Mouse (Mus musculus) liver, adult 2 months (tissue): ENCODE data around the gene D430041D05Rik. TPM values are rescaled to one million over a fixed set of nuclear protein-coding genes. Genes with fewer than 3 reads are reported as not detected.

ENCODE experiments used
- DNase-seq: peaks from one replicate; pipeline ENCODE4 v3.0.0-alpha.2; 2011; ENCODE audit warnings: low read depth, low spot score; ENCODE audit errors: extremely low read depth
- H3K27ac ChIP-seq: fragments of 200-500 bp; replicated peaks from 2 replicates; pipeline ENCODE4 v1.5.1; 2012; ENCODE audit warnings: low read depth, mild to moderate bottlenecking, control low read depth, inconsistent platforms, low read length; ENCODE audit not compliant: insufficient read depth
- H3K27me3 ChIP-seq: fragments of 200-500 bp; 2 replicates; pipeline ENCODE4 v1.6.1; 2012; ENCODE audit warnings: mild to moderate bottlenecking, moderate library complexity, low read length, inconsistent platforms; ENCODE audit not compliant: control insufficient read depth, insufficient read depth
- H3K36me3 ChIP-seq: fragments of 200-500 bp; 2 replicates; pipeline ENCODE4 v1.6.1; 2012; ENCODE audit warnings: low read length, inconsistent platforms; ENCODE audit not compliant: control insufficient read depth, insufficient read depth
- H3K4me1 ChIP-seq: fragments of 200-500 bp; 2 replicates; pipeline ENCODE4 v1.6.1; 2011; ENCODE audit warnings: low read length; ENCODE audit not compliant: control insufficient read depth, insufficient read depth
- H3K4me3 ChIP-seq: fragments of 200-500 bp; 2 replicates; pipeline ENCODE4 v1.5.1; 2011; ENCODE audit warnings: low read depth, mild to moderate bottlenecking, control low read depth, low read length, moderate library complexity; ENCODE audit not compliant: insufficient read depth
- H3K79me2 ChIP-seq: fragments of 200-500 bp; 2 replicates; pipeline ENCODE4 v1.6.1; 2012; ENCODE audit warnings: inconsistent platforms, mild to moderate bottlenecking, low read length, moderate library complexity; ENCODE audit not compliant: control insufficient read depth, insufficient read depth
- H3K9ac ChIP-seq: fragments of 200-500 bp; 2 replicates; pipeline ENCODE4 v1.6.1; 2012; ENCODE audit warnings: low read depth, mild to moderate bottlenecking, control low read depth, inconsistent platforms, low read length
- CTCF ChIP-seq: fragments of 200-500 bp; IDR thresholded peaks from 2 replicates; pipeline ENCODE4 v1.5.1; 2011; ENCODE audit warnings: low read depth, low read length, control low read depth
- POLR2A ChIP-seq: fragments of 200-500 bp; IDR thresholded peaks from 2 replicates; pipeline ENCODE4 v1.6.1; 2011; ENCODE audit warnings: low read length, control low read depth; ENCODE audit not compliant: insufficient read depth; ENCODE audit errors: extremely low read depth
- WGBS: fragments of 180-500 bp; shearing (Covaris S2); methylation state at CpG from one replicate; pipeline ENCODE4 v1.1.7; 2018; 5-methylcytosine and 5-hydroxymethylcytosine counted together
- polyA plus RNA-seq: library from polyadenylated mRNA; depleted of rRNA; stranded (reverse); fragments of >200 nt; gene quantifications from 2 replicates; pipeline ENCODE4 v1.2.3, GENCODE M21; 2012
- total RNA-seq: library from RNA; depleted of rRNA; stranded (reverse); fragments of >200 nt; gene quantifications from 2 replicates; pipeline ENCODE4 v1.2.3, GENCODE M21; 2014

The D430041D05Rik gene
- total and polyA plus RNA-seq, 2 experiments, result not detected

DNA sequence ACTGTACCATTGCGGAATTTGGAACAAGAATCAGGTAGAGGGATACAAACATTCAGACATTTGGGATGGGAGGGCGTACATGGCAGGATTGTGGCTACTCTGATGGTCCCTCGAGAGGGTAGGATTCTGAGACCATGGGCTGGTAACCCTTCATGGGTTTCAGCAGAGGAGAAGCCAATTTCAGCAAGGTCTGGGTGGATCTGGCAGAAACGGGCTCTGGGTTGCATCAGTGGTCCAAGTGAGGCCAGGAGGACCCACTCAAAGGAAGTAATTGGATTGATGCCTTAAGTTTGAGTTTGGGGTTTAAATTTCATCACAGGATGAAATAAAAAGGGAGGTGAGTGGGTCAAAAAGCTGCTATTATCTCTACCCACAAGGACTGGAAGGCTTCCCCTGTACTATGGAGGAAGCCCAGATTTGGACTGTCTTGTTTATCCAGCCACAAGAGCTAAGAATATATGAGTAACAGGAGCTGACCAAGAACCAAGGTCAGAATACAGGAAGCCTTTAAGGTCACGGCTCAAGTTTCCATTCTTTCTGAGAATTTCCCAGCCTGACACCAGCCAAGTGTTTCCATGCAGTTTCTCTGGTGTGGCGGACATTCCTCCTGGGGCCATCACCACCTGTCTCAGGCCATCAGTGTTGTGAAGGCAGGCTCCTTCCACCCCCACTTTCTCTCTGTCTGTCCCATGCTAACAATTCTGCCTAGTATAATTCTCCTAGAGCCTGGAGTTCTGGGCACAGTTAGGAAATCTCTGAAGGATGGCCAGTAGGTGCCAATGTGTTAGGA, 260.0 kb downstream of the D430041D05Rik start:
- no peaks in the 10 kb centered on the region for H3K36me3 ChIP-seq
- H3K4me3 ChIP-seq, result no peak overlapping the region
- TF ChIP-seq POLR2A, result no peak
- no peak for TF ChIP-seq CTCF
- no peak overlapping the region for H3K9ac ChIP-seq
- DNase-seq, result no peak
- 75% methylated on average over 6 of the region's 6 CpGs for WGBS
- H3K27me3 ChIP-seq, result no peaks in the 10 kb centered on the region
- no peaks in the 10 kb centered on the region for H3K79me2 ChIP-seq
- H3K4me1 ChIP-seq, result no peaks in the 10 kb centered on the region
- H3K27ac ChIP-seq, result no peak overlapping the region

DNA sequence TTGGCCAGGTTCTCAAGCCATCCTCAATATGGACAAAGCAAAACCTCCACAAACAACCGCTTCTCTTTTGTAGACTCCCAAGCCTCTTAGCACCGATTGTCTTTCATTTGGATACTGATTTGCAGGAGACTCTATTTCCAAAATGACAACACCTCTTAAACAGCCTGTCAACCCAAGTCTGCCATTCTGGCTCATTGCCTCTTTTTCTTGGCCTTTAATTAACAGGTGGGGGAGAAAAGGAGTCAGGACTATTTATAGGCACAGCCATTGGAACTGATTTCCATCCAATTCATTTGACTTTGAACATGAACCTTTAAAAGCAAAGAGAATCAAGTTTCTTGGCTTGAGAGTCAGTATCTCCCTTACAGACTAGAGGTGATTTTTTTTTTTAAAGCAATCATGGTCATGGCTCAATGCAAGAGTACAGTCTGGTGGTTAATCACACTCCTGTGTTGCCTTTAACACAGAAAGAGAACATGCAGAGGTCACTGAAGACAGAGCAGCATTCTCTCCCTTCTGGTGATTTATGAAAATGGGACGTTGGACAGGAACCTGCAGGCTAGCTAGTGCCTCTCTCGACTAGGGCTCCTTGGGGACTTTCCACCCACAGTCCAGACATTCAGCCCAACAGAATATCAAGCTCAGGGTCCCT, 262.8 kb downstream of the D430041D05Rik start:
- no peak for DNase-seq
- H3K4me3 ChIP-seq, result no peak overlapping the region
- TF ChIP-seq CTCF (no peak), POLR2A (no peak)
- WGBS, result 71% methylated on average over 4 of the region's 4 CpGs
- no peak overlapping the region for H3K9ac ChIP-seq
- H3K79me2 ChIP-seq, result no peaks in the 10 kb centered on the region
- H3K4me1 ChIP-seq, result no peaks in the 10 kb centered on the region
- no peaks in the 10 kb centered on the region for H3K27me3 ChIP-seq
- no peak overlapping the region for H3K27ac ChIP-seq
- H3K36me3 ChIP-seq, result no peaks in the 10 kb centered on the region

DNA sequence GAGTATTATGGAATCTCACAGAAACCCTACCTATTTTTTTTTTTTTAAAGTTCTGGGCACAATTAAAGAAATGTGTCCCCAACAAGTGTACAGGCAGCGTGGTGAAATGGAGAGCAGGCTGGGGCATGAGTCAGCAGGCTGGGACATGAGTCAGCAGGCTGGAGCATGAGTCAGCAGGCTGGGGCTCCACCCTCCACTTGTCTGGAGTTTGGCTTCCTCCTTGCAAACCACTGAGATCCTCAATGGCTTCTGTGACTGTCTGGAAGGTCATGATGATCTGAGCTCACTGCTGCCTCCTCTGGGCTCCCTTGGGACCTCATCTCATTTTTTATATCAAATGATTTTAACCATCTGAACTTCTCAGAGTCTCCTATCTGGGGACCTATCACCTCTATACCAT, 264.8 kb downstream of the D430041D05Rik start:
- H3K4me1 ChIP-seq, result no peaks in the 10 kb centered on the region
- TF ChIP-seq CTCF, result no peak
- no peak for TF ChIP-seq POLR2A
- no peaks in the 10 kb centered on the region for H3K79me2 ChIP-seq
- WGBS, result 75% methylated on average over 1 of the region's 1 CpGs
- H3K36me3 ChIP-seq, result no peaks in the 10 kb centered on the region
- no peak overlapping the region for H3K4me3 ChIP-seq
- H3K9ac ChIP-seq, result no peak overlapping the region
- no peaks in the 10 kb centered on the region for H3K27me3 ChIP-seq
- DNase-seq, result no peak
- no peak overlapping the region for H3K27ac ChIP-seq

DNA sequence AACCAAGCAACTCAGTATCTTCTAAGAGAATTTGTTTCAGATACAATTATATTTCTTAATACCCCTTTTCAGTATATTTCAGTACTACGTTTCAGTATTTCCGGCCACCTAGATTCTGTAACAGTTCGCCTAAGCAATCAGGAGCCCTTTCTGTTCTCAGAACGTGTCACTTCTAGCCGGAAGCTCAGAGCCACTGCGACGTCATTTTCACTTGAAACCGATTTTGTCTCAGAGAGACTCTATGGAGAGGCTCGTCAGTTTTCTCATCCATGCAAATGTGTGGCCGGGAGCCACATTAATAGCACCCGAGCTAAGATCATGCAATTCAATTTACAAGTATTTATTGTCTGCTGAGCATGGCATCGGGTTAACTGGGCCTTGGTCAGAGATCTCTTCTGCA, 266.8 kb downstream of the D430041D05Rik start:
- H3K9ac ChIP-seq, result no peak overlapping the region

DNA sequence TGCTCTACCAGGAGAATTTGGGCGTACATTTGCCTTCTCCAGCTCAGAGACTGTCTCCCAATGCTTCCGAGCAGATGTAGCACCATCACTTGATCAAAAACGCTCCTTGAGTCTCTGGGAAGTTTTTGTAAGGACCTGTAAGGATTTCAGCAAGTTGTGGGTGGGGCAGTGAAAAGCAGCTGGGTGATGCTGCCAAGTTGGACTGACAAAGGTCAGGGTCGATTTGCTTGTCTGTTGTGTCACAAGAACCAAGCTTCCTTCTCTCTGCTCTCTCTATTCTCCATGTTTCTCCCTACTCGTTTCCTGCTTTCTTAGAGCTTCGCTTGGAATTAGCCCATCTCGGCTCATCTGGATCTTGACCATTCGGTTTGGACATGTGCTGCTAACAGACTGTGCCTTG, 268.7 kb downstream of the D430041D05Rik start:
- 80% methylated on average over 8 of the region's 8 CpGs for WGBS
- no peak overlapping the region for H3K9ac ChIP-seq
- no peaks in the 10 kb centered on the region for H3K27me3 ChIP-seq
- H3K4me3 ChIP-seq, result no peak overlapping the region
- no peaks in the 10 kb centered on the region for H3K36me3 ChIP-seq
- no peaks in the 10 kb centered on the region for H3K4me1 ChIP-seq
- DNase-seq, result peak; percentile 30
- H3K27ac ChIP-seq, result no peak overlapping the region
- H3K79me2 ChIP-seq, result no peaks in the 10 kb centered on the region
- TF ChIP-seq CTCF (no peak), POLR2A (no peak)

More for the DNA sequence above, 266.8 kb downstream of the D430041D05Rik start:
- Histone ChIP-seq H3K27me3 (no peaks in the 10 kb centered on the region), H3K4me1 (no peaks in the 10 kb centered on the region), H3K27ac (no peak overlapping the region), H3K36me3 (no peaks in the 10 kb centered on the region), H3K79me2 (no peaks in the 10 kb centered on the region), H3K4me3 (no peak overlapping the region)
- DNase-seq, result no peak
- WGBS, result 91% methylated on average over 12 of the region's 12 CpGs
- TF ChIP-seq POLR2A (no peak), CTCF (no peak)

DNA sequence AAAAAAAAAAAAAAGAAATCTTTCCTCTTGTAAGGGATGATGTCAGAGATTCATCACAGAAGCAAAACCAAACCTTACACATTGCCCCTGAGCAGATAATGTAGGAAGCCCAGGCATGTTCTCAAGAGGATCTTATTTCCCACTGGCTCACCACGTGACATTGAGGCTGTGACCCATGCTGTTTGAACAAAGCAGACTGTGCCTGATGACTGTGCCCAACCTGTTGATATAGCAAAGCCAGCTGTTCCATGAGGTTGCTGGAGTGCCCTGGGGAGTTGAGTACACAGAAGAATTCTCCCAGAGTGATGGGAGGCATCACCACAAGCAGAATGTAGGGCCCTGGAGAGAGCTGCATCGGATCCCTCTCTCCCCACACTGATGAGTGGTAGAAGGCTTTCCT, 274.9 kb downstream of the D430041D05Rik start:
- Histone ChIP-seq H3K4me3 (no peak overlapping the region), H3K79me2 (no peaks in the 10 kb centered on the region), H3K9ac (no peak overlapping the region), H3K36me3 (no peaks in the 10 kb centered on the region), H3K4me1 (no peaks in the 10 kb centered on the region), H3K27ac (no peak overlapping the region), H3K27me3 (no peaks in the 10 kb centered on the region)
- WGBS, result 69% methylated on average over 2 of the region's 2 CpGs
- DNase-seq, result no peak
- TF ChIP-seq CTCF (no peak), POLR2A (no peak)
